Mouse (Mus musculus): ENCODE measurements at regions not wholly inside any gene's neighbourhood (a gene's known extent, or its start where the extent isn't known, plus 50 kb on each side); places are given as distances from the start of the nearest gene placed in this dataset.

- no peak overlapping the region for H3K9ac ChIP-seq (ENCODE audit: low read depth, low read length)
- H3K4me2 ChIP-seq (replicated peaks; ENCODE audit: low read depth) = no peak overlapping the region
- no peaks in the 10 kb centered on the region for H3K9me3 ChIP-seq (ENCODE audit: control insufficient read depth)
- H3K36me3 ChIP-seq (ENCODE audit: control insufficient read depth, insufficient read depth) = no peaks in the 10 kb centered on the region
- no peak for ATAC-seq
- H3K27ac ChIP-seq (ENCODE audit: low read depth, low read length) = no peak overlapping the region
- H3K4me3 ChIP-seq (ENCODE audit: low read depth, low read length) = no peak overlapping the region
- no peaks in the 10 kb centered on the region for H3K27me3 ChIP-seq (replicated peaks; ENCODE audit: control insufficient read depth, insufficient read depth, low read length)
- H3K4me1 ChIP-seq (replicated peaks; ENCODE audit: control insufficient read depth, insufficient read depth, low read length) = no peaks in the 10 kb centered on the region
- no peak for TF ChIP-seq CTCF (IDR thresholded peaks at IDR 0.05; ENCODE audit: low read depth)
- 74% methylated on average over 2 of the region's 2 CpGs for WGBS
These were observed 802.1 kb downstream of the Nr2f2 start for GRCm38 (mm10) chr7:69564432-69564831.

- no peak for ATAC-seq
- H3K36me3 ChIP-seq (ENCODE audit: control insufficient read depth, insufficient read depth) = no peaks in the 10 kb centered on the region
- no peak overlapping the region for H3K9ac ChIP-seq (ENCODE audit: low read depth, low read length)
- H3K27me3 ChIP-seq (replicated peaks; ENCODE audit: control insufficient read depth, insufficient read depth, low read length) = no peaks in the 10 kb centered on the region
- H3K4me2 ChIP-seq (replicated peaks; ENCODE audit: low read depth) = no peak overlapping the region
- no peak for TF ChIP-seq CTCF (IDR thresholded peaks at IDR 0.05; ENCODE audit: low read depth)
- H3K4me3 ChIP-seq (ENCODE audit: low read depth, low read length) = no peak overlapping the region
- WGBS = 75% methylated on average over 8 of the region's 8 CpGs
- no peaks in the 10 kb centered on the region for H3K9me3 ChIP-seq (ENCODE audit: control insufficient read depth)
- H3K4me1 ChIP-seq (replicated peaks; ENCODE audit: control insufficient read depth, insufficient read depth, low read length) = no peaks in the 10 kb centered on the region
- H3K27ac ChIP-seq (ENCODE audit: low read depth, low read length) = no peak overlapping the region
These were observed 805.7 kb upstream of the Arrdc4 start for GRCm38 (mm10) chr7:69554776-69555175.

GRCm38 (mm10) chr7:69553981-69554380 is 804.9 kb upstream of the Arrdc4 start:
- Histone ChIP-seq H3K27me3 (replicated peaks; ENCODE audit: control insufficient read depth, insufficient read depth, low read length) (no peaks in the 10 kb centered on the region), H3K4me3 (ENCODE audit: low read depth, low read length) (no peak overlapping the region), H3K4me1 (replicated peaks; ENCODE audit: control insufficient read depth, insufficient read depth, low read length) (no peaks in the 10 kb centered on the region), H3K4me2 (replicated peaks; ENCODE audit: low read depth) (no peak overlapping the region), H3K36me3 (ENCODE audit: control insufficient read depth, insufficient read depth) (no peaks in the 10 kb centered on the region), H3K27ac (ENCODE audit: low read depth, low read length) (no peak overlapping the region), H3K9me3 (ENCODE audit: control insufficient read depth) (no peaks in the 10 kb centered on the region), H3K9ac (ENCODE audit: low read depth, low read length) (no peak overlapping the region)
- ATAC-seq = no peak
- no peak for TF ChIP-seq CTCF (IDR thresholded peaks at IDR 0.05; ENCODE audit: low read depth)
- WGBS = 64% methylated on average over 6 of the region's 6 CpGs

- WGBS = 71% methylated on average over 1 of the region's 1 CpGs
- no peak for TF ChIP-seq CTCF (IDR thresholded peaks at IDR 0.05; ENCODE audit: low read depth)
- H3K27ac ChIP-seq (ENCODE audit: low read depth, low read length) = no peak overlapping the region
- H3K36me3 ChIP-seq (ENCODE audit: control insufficient read depth, insufficient read depth) = no peaks in the 10 kb centered on the region
- no peak overlapping the region for H3K4me2 ChIP-seq (replicated peaks; ENCODE audit: low read depth)
- H3K9ac ChIP-seq (ENCODE audit: low read depth, low read length) = no peak overlapping the region
- H3K9me3 ChIP-seq (ENCODE audit: control insufficient read depth) = no peaks in the 10 kb centered on the region
- H3K4me3 ChIP-seq (ENCODE audit: low read depth, low read length) = no peak overlapping the region
- no peaks in the 10 kb centered on the region for H3K27me3 ChIP-seq (replicated peaks; ENCODE audit: control insufficient read depth, insufficient read depth, low read length)
- no peak for ATAC-seq
- no peaks in the 10 kb centered on the region for H3K4me1 ChIP-seq (replicated peaks; ENCODE audit: control insufficient read depth, insufficient read depth, low read length)
These were observed 787.0 kb upstream of the Arrdc4 start for GRCm38 (mm10) chr7:69536072-69536471.

GRCm38 (mm10) chr7:69513966-69514365 is 764.9 kb upstream of the Arrdc4 start:
- no peak for TF ChIP-seq CTCF (IDR thresholded peaks at IDR 0.05; ENCODE audit: low read depth)
- WGBS = 68% methylated on average over 2 of the region's 2 CpGs
- Histone ChIP-seq H3K4me1 (replicated peaks; ENCODE audit: control insufficient read depth, insufficient read depth, low read length) (no peaks in the 10 kb centered on the region), H3K36me3 (ENCODE audit: control insufficient read depth, insufficient read depth) (no peaks in the 10 kb centered on the region), H3K27me3 (replicated peaks; ENCODE audit: control insufficient read depth, insufficient read depth, low read length) (no peaks in the 10 kb centered on the region), H3K9ac (ENCODE audit: low read depth, low read length) (no peak overlapping the region), H3K4me3 (ENCODE audit: low read depth, low read length) (no peak overlapping the region), H3K9me3 (ENCODE audit: control insufficient read depth) (no peaks in the 10 kb centered on the region), H3K4me2 (replicated peaks; ENCODE audit: low read depth) (no peak overlapping the region), H3K27ac (ENCODE audit: low read depth, low read length) (no peak overlapping the region)
- ATAC-seq = no peak

- H3K4me2 ChIP-seq (replicated peaks; ENCODE audit: low read depth) = no peak overlapping the region
- ATAC-seq = no peak
These were observed 761.3 kb upstream of the Arrdc4 start for GRCm38 (mm10) chr7:69510389-69510788.

More at GRCm38 (mm10) chr7:69510389-69510788, 761.3 kb upstream of the Arrdc4 start:
- Histone ChIP-seq H3K4me3 (ENCODE audit: low read depth, low read length) (no peak overlapping the region), H3K36me3 (ENCODE audit: control insufficient read depth, insufficient read depth) (no peaks in the 10 kb centered on the region), H3K9me3 (ENCODE audit: control insufficient read depth) (no peaks in the 10 kb centered on the region), H3K27me3 (replicated peaks; ENCODE audit: control insufficient read depth, insufficient read depth, low read length) (no peaks in the 10 kb centered on the region), H3K9ac (ENCODE audit: low read depth, low read length) (no peak overlapping the region), H3K4me1 (replicated peaks; ENCODE audit: control insufficient read depth, insufficient read depth, low read length) (no peaks in the 10 kb centered on the region), H3K27ac (ENCODE audit: low read depth, low read length) (no peak overlapping the region)
- 64% methylated on average over 8 of the region's 8 CpGs for WGBS
- TF ChIP-seq CTCF (IDR thresholded peaks at IDR 0.05; ENCODE audit: low read depth) = no peak

Measured in intestine, postnatal 0 days (tissue).